Mouse (Mus musculus) cerebellum, postnatal 14 days (tissue): Measurements from ENCODE around the gene Sar1b.

Experiments used
- DNase-seq, 2 experiments: peaks; one replicate each; pipeline ENCODE4 v3.0.0; 2021; ENCODE audit warnings: mixed read lengths in 2 of 2

Sar1b gene

DNA sequence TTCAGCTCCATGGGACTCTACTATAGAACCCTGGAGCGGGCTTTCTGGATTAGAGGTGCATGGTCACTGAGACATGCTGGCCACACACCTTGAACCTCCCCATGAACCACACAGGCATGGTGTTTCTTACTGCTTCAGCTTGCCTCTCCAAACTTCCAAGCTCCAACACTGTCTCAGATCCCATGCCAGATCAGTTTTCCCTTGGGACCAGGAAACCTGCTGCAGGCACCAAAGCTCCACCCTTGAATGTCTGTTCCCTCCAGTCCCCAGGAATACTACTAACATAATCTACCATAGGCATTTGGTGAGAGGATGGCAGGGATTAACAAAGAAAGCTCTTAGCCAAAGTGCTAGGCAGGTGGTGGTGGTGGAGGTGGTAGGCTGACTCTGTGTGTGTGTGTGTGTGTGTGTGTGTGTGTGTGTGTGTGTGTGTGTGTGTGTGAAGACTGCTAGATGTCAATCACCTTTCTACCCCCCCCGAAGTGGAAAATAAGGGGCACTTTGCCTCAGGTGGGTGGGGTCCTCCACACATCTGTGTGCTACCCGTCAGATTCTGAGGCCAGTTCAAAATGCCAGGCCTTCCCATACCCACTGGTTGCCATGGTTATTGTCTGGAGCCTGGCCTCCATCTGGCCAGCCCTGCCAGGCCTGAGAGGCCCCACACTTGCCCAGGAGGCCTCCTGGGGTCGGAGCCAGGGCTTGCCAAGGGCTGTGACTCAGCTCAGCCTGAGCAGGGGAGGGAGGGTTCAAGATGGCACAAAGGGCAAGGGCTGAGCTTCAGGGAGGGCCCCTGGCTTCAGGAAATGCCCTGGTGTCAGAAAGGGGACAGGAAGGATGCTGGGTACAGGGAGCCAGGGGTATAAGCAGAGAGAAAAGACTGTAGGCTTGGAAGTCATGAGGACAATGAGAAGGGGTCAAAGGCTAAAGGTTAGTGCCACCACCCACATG lies 68.7 kb downstream of the Sar1b start:
- DNase-seq: peak; percentile 89 to 90

DNA sequence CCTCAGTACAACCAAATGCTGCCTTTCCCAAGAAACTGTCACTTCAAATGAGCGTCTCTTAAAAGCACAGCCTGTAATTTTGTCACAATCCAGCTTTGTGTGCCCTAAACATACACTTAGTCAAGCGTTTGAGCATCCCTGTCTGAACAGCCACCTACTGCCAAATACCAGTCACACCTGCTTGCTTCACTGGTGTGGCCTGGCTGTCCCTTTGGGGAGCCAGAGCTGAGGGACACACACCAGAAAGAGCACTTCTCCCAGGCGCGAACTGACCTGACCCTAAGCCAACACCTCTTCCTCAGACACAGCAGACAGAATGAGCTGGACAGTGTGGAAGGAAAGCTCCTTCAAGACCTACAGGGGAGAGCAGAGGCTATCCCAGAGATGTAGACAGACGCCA lies 69.5 kb downstream of the Sar1b start:
- DNase-seq: peak in 1 of 2 experiments; percentile 28

DNA sequence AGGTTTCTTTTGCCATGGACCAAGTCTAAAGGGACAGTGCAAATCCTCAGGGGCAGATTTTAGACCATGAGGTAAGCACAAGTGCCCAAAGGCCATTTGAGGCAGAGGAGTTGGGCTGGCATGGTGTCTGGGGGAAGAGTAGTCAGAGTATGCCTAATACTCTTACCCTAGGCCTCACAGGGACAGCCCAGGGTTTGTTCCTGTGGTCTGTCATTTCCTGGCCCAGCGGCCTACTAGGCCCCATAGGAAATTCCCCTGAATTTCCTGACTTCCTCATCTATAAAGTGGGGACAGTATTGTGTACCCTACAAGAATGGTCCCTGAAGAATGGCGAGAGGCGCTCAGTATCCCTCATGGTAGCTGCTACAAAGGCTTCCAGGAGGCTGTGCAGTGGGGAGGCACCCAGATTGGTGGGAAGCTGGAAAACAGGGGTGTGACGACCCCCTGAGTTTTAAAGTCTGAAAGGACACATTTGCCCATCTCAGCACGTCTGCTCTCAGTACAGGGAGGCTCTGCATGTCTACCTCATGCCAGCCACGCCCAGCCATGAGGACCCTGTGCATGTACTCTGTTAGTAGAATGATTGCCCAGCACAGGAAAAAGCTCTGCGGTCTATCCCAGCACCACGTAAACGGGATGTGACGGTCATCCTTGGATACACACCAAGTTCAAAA lies 70.0 kb downstream of the Sar1b start:
- DNase-seq: no peak

DNA sequence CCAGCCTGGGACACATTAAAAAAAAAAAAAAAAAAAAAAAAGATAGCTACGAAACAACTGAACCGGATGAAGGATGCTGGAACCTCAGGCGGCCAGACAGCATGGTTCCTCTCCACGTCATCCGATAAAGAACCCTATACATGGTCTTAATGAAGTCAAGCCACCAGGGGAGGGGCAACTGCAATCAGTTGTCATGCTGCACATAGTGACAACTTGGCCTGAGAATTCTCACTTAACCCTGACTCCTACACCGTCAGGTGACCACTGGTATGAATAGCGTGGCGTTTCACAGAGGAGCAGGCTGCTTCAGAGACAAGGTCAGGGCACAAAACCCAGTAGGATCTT lies 70.6 kb downstream of the Sar1b start:
- no peak for DNase-seq

DNA sequence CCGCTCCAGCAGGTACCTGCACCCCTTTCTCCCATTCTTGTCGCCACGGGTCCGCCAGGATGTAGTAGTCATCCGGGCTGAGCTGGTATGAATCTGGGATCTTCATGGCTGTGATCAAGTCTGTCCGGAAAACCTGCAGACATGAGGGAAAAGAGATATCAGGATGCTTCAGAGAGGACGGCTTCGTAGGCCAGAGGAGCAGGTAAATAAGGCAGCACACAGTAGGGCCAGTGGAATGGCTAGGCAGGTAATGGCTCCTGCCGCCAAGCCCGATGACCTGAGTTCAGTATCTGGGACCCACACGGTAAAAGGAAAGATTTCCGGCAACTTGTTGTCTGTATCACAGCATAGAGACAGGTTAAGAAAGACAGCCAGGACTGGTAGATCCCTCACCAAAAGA lies 72.1 kb downstream of the Sar1b start:
- no peak for DNase-seq

DNA sequence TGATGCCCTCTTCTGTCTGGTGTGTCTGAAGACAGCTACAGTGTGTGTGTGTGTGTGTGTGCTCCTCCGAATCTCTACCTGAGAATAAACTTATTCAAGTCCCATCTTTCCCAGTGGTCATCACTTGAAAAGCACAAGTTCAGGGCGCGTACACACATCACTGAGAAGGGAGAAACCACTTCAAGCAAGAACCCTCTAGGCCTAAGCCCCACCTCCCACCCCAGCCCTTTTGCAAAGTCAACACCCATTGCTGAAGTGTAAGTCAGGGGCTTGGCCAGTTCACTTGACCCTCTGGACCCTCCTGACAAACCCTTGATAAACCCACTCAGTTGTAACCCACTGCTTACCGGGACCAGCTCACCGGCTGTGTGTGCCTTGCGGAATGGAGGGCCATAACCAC lies 73.0 kb downstream of the Sar1b start:
- no peak for DNase-seq

DNA sequence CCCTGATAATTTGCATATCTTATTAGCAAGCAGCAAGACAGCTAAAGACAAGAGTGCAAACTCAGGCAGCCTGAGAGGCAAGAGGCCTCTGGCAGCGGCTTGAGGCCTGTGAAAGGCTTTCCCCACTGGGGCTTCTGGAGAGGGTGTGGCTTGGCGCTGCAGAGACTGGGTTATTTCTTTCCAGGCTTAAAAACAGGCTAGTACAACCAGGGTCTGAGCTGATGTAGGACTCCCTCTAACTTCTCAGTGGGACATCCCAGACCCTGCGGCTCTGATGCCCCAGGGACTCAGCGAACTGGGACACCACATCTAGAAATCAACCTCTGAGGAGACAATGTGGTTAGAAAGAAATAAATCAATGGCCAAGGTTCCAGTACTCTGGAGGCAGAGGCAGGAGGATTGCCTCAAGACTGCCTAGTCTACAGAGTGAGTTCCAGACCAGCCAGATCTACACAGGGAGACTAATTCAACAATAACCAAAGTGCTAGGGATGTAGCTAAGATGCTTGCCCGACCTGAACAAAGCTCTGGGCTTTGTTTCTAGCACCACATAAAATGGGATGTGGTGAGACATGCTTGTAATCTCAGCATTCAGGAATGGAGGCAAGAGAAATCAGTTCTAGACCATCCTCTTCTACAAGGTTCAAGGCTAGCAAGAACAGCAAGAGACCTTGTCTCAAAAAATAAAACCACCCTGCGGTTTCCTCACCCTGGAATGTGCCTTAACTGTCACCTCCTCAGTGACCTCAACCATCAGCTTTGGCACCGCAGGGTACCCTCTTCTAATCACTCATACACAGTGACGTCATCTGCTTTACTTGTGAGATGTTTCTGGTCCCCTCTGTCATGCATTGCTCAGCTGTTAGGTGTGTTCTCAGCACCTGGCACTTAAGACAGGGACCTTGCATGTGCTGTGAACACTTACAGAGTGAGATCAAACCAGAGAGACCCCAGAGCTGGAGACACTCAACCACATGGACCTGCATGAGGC lies 74.0 kb downstream of the Sar1b start:
- DNase-seq: no peak

DNA sequence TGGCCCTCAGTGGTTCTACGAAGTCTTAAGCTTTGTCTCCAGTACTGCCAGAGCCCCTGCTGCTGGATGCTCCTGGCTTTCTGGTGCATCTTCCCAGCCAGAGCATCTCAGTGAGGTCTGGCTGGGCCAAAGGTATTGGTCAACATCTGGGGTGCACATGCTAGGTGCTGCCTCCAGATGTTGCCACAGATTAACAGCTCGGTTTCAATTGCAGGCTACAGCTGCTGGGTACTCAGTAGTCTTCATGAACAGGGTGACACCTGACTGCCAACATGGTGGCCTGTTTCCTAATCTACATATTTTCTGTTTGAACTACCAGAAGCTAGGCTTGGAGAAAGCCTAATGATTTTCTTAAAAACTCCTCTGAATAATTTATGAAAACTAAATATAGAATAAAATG lies 75.6 kb downstream of the Sar1b start:
- DNase-seq: no peak

DNA sequence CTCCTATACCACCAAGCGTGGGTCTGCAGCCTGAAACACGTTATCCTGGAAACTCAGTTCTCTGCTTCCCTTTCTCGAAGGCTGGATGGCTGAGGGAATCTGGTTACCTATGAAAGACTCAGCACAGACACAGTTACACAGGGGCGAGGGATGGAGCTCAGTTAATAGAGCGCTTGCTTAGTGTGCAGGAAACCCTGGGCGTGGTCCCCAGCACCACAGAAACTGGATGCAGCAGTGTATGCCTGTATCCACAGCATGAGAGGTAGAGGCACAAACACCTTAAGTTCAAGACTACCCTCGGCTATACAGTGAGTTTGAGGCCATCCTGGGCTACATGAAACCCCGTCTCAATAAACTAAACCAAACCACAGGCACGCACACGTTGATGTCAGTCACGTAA lies 76.5 kb downstream of the Sar1b start:
- no peak for DNase-seq

DNA sequence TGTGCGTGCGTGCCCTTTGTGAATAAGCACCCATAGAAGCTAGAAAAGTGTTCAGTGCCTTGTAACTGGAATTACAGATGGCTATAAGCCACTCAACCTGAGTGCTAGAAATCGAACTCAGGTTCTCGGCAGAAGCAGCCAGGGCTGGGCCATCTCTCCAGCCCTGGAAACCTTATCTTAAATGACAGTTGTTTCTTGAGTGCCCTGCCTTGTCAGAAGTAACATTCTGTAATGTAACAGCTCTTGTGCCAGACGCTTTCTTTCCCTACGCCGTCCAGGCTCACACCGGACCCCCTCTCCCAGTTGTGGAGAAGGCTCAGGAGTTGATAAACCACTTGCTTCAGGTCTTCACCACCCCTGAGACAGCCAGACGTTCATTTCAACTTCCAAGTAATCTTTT lies 77.2 kb downstream of the Sar1b start:
- DNase-seq: no peak

DNA sequence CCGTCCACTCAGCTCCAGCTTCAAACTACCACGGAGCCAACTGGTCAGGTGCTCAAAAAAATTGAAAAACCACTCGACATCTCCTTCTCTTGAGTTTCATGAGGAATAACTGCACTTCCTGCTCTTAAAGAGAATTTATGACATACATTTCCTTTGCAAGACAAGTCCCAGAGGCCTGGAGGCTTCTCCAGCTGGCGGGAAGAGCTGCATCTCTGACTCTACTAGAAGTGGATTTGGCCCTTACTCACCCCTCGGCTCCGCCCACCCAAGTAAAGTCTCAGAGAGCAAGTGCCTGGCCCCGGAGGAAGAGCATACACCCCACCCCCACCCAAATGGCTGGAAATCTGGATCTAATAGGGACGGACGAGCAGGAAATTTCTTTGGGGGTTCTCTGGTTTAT lies 77.7 kb downstream of the Sar1b start:
- no peak for DNase-seq
